Mouse (Mus musculus) yolk sac, embryonic 10.5 days (tissue): ENCODE measurements around the gene Atad1.
"Not testable (repeated sequence)": the region's sequence is repeated elsewhere in the genome, so short reads cannot be mapped to it uniquely, and the experiment has no call there.

ENCODE experiments used
- DNase-seq: peaks from one replicate; pipeline ENCODE4 v3.0.0-alpha.2; 2017; ENCODE audit warnings: low spot score

The Atad1 gene

DNA sequence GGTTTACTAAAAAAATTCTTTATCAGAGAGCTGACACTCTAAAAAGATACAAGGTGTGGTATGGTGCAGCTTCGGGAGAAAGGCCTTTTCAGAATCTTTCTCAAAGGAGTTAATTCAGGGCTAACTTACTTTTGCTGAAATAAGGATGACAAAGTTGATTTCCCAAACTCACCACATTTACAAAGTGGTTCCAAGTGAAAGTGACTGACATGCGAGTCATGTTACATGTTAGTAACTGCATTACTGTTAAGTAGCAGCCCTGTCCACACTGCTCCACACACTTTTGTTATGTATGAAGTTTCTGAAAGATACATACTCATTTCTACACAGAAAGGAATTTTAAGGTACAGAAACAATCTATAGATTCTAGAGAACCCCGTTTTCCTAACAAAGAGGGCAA is 63.8 kb downstream of the Atad1 start:
- no peak for DNase-seq

DNA sequence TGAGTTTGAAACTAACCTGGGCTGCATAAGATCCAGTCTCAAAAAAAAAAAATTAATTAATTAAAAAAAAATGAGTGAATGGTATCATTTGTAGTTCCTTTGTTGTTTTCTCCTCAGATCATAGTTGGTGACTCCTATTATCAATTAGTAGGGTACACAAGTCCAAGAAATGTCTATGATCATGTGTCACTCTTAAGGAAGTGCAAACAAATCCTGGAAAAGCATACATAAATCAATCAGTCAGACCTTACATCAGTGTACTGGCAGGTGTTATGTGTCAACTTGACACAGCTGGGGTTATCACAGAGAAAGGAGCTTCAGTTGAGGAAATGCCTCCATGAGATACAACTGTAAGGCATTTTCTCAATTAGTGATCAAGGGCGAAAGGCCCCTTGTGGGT is 71.8 kb downstream of the Atad1 start:
- not testable (repeated sequence) for DNase-seq

DNA sequence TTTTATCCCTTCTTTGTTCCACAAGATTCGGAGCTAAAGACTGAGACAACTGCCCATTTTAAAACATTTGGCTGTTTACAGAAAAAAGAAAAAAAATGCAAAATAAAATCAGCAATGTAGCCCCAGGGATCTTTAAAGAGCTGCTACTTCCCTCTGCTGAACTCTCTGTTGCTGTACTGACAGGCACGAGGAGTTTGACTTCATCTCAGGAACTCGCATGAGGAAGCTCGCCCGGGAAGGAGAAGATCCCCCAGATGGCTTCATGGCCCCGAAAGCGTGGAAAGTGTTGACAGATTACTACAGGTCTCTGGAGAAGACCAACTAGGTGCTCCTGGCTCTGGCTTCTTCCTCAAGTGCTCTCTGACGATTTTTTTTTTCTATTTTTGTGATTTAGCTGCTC is 74.3 kb downstream of the Atad1 start:
- no peak for DNase-seq

DNA sequence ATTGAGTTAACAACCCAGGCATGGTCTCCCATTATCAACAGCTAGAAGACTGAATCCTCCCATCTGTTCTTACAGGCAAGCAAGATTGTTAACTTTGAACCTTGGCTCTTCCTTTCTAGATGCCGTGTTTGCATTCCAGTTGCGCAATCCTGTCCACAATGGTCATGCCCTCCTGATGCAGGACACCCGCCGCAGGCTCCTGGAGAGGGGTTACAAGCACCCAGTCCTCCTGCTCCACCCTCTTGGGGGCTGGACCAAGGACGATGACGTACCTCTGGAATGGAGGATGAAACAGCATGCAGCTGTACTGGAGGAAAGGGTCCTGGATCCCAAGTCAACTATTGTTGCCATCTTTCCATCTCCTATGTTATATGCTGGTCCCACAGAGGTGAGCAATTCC is 76.7 kb downstream of the Atad1 start:
- peak; percentile 88 for DNase-seq

DNA sequence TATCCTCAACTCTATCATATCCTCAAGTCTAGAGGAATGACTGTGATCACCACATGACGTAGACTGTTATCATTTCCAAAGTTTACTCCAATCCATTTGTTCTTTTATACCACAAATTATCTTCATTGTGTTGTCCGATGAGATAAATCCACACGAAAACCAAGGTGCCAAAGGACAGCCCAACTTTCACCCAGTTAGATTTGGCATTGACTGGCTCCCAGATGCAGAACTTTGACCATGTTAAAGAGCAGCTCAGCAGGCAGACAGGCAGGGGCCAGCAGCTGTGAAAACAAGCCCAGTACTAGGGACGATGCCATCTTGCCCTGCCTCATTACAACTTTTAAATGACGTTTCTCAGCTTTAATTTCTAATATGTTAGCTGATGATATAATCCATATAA is 80.2 kb downstream of the Atad1 start:
- no peak for DNase-seq

DNA sequence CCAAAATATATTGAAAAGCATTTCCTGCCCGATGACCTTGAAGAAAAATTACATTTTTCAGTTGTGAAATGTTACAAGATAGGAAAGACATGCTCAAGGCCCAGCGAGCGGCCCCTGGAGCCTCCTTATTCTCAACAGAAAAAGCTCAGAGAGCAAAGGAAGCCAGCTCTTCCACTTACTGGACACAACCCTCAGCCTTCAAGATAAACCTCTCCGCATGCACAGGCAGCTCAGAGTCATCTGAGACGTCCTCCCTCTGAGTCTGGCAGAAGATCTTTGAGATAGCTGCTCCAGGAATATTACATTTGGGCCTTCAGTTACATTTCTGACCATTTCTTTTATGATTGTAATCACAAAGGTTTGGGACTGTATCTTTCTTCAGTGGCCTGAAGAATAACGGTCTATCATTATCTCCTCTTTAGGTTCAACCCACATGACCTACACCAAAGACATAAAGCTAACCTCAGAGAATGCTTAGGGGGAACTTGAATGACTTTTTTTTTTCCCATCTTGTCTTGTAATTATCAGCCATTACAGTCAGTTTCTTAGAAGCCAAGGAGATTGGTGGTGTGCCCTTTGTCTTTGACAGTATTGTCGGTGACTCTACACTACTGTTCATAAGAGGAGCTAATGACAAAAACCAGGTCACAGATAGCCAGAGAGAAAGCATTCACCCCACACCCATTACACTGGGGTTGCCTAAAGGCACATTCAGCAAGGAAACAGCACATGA is 85.8 kb downstream of the Atad1 start:
- no peak for DNase-seq

DNA sequence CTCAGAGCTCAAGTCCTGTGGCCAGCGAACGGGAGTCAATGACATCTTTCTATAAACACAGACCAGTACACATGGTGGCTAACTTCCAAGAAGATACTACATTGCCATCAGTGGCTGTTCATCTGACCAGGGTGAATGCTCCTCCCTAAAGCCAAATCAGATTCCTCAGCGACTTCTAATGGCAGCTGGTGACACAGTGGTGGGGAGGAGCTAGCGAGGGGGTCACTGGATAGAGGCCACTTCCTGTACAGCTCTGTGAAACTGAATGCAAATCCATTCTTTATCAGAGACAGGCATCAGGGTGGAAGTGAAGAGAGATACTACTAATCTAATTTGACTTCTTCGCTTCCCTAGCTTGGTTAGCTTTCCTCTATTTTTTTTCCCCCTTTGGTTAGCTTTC is 86.5 kb downstream of the Atad1 start:
- DNase-seq = no peak

DNA sequence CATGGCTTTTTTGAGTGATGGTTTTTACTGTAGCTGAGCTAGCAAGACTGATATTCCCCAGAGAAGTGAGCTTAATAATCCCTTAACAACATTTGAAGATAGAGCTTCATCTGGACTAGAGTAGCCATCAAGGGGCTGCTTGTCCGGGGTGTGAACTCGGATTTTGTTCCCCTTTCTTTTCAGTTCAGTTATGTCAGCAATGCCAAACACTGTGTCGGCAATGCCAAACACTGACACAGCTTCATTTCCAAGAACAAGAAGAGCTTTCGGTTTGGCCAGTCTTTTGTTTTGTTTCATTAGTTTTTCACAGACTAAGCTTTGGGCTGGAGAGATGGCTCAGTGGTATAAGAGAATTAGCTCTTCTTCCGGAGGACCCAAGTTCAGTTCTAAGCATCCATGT is 88.5 kb downstream of the Atad1 start:
- DNase-seq = no peak

DNA sequence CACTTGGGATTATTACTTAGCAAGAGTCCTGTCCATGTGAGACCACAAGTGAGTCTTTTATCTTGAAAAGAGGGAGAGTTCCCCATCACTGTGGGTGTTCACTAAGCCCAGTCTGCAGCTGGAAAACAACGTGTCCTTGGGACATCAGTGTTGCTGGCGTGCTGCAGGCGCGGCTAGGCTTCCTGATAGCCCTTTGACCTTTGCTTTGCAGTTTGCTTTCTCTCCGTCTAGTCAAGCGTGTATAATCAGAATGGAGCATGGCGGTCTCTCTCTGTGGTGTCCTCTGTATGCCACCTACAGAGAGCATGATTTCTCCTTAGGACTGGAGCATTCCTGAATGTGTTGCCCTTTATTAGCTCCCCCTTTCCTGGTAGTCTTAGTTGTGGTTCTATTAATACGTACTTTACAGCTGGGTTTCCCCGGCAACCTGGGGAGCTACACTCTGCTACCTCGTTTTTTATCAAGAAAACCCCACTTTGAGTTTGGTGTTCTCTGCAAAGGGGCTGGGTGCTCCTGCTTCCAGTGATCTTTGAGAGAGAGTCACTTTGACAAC is 91.5 kb downstream of the Atad1 start:
- peak; percentile 60 for DNase-seq

DNA sequence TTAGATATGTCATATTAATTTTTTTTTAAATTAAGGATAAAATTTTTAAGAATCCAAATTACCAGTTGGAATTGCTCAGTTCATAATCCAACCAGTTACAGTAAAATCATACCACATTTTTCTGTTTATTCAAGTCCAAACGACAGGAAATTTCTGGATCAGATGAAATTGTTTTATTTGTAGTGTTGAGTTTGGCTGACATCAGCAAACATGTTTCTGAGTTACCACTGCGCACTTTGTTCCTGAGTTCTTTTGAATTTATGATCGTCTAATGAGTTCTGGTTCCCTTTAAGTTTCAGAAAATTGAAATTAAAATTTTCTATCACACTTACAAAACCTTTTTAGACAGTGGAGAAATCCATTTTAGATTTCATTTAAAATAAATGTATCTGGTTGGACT is 93.2 kb downstream of the Atad1 start:
- DNase-seq = no peak

DNA sequence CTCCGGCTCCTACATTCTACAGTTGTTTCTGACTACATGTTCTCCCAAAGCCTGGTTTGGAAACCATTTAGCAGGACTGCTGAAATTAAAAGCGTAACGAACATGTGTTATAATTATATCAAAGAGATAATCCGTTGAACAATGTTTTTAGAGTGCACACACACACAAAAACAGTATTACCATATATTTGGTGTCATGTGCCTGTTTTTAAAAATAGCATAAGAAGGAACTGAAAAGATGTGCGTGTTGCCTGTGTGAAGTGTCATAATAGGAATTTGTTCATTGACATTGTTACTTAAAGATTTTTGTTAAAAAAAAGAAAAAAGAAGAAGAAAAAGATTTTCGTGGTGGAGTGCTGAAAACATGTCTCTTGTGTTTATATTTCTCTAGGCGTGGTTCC is 93.6 kb downstream of the Atad1 start:
- DNase-seq = no peak

DNA sequence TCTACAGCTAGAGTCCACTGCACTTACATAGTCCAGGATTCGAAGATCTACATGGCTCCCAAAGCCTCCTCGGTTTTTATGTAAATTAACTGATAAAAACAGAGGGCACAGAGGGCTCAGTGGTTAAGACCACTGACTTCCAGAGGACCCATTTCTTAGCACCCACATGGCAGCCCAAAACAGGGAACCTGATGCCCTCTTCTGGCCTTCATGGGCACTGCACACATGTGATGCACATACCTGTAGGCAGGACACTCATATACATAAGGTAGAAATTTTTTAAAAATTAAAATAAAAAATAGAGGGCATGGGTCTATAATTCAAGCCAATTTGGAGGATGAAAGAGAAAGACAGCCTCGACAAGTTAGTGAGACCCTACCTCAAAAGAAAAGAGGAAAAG is 95.9 kb downstream of the Atad1 start:
- no peak for DNase-seq

DNA sequence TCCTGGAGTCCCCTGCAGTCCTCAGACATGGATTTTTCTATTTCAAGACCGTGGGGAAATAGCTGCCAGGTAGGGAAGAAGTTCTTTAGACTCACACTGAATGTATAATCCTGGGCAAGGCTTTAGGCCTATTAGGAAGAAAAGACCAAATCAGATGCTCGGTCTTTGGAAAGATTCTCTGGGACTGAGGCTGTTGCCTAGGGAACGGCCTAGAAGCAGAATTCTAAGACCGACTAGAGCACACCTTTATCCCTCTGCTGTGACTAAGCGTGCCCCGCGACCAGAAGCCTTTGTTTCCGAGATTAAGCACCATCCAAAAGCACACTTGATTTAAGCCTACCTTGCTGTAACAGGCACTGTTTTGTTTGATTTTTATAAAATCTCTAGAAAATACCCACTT is 97.6 kb downstream of the Atad1 start:
- no peak for DNase-seq

DNA sequence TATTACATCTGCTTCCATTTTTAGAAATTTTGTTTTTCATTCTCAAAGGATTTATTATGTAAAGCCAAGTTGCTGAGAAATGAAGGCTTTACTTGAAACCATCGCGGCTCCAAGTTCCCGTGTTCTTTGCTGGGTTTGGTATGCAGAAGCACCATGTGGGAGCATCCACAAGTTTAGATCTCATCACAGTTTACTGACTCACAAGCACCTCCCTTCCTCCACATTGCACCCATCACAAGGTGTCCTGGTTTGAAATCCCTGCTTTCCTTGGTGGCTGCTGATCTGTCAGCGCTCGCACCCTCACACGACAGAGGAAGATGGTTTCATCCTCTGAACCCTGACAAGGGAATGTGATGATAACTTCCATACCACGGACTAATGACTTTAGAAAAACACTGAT is 98.1 kb downstream of the Atad1 start:
- no peak for DNase-seq

DNA sequence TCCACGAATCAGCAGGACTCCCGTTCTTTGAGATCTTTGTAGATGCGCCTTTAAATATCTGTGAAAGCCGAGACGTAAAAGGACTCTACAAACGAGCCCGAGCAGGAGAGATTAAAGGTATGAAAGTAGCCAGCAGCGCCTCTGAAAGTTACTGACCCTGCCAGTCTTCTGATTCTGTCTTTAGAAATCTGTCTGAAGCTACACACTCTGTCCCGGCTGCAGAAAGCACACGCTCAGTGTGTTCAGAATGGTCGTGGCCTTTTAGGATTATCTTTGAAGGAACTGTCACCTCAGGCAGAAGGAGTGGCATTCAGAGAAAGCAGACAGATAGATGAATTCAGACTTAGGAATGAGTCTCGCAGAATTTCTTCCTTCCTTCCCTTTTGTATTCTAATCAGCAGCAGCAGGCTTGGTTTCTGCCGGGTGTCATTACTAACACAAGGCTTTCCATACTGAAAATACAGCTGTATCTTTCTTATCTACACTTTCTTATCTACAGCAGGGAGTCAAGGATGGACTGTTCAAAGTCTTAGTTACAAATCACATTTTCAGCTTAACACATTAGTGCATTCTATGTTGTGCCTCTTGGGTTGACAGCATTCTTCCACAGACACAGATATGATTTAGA is 101.2 kb downstream of the Atad1 start:
- no peak for DNase-seq

DNA sequence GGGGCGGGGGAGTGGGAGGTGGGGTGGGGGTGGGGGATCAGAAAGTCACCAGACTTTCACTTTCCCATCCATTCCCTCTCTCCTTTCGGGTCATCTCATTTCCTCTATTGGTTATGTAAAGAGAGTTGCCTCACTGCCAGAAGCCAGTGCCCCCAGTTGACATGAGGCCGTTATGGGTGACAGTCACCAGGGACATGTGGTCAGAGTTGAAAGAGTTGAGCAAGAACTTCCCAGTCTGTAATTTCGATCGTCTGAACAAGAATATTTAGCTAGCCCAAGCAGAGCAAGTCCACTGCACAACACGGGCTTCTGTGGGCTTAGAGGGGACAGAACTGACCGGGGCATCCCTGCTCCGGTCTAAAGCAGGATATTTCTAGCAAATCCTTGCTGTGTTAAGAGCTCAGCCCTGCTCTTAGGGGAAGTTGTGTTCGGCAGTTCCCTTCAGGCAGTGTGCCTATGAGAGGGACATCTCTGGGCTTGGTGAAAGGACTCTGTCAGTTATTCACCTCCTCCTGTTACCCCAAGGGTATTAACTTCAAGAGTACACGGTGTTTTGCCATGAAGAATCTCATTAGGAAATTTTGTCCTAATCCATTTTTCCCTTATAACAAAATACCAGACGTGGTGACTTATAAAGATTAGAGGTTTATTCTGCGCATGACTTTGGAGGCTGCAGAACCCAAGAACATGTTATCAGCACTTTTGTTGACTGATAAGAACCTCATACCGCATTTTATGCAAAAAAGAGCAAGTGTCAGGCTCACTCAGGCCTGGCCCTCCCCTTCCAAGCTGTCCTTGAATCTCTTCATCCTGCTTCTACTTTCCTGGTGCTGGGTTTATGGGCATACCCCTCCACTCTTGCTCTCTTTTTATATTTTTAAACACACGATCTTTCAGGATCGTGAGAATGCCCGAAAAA is 102.0 kb downstream of the Atad1 start:
- DNase-seq = no peak

DNA sequence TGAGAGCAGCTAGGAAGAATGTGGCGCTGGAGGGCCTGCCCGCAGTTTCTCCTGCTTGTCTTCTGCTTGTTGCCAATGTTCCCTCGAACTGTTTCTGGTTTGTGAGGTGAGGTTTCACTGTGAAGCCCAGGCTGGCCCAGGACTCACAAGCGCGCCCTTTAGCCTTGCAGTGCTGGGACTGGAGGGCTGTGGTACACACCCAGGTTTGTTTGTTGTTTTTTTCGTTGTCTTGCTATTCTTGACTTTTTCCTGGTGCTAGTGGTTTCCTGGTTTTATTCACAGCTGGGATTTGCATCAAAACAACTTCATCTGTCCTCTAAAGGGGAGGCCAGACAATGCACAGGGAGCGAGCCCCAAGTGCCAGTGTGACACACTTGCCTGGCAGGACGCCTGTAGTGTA is 104.7 kb downstream of the Atad1 start:
- DNase-seq = no peak

DNA sequence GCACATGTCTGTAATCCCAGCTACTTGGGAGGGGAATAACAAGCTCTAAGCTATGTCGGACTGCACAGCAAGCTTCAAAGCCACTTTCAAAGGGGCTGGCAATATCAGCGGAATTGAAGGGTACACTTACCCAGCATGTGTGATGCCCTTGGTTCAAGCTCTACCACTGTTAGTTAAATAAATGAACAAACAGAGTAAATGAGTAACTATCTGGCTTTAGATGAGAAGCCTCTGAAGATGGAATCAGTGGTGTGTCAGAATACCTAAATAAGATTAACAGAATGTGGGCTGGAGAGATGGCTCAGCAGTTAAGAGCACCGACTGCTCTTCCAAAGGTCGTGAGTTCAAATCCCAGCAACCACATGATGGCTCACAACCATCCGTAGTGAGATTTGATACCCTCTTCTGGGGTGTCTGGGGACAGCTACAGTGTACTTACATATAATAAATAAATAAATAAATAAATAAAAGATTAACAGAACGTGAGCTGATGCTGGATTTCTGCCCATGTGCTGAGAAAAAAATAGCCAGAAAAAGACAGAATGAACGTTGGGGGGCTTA is 110.9 kb downstream of the Atad1 start:
- DNase-seq = no peak

DNA sequence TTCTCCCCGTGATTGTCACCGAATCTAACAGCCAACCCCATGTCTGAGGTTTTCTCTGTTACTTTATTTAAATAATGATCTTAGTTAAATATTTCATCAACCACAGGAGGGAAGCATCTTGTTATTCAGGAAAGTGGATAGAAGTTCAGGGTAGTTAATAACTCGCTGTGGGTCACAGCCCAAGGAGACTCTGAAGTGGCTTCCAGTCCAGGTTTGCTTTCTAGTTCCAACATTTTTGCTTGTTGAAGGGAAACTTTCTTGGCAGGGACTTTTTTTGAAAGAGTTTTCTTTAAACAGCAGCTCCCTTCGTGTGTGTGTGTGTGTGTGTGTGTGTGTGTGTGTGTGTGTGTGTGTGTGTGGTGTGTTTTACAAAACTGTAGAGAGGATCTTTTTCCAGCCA is 112.0 kb downstream of the Atad1 start:
- no peak for DNase-seq

DNA sequence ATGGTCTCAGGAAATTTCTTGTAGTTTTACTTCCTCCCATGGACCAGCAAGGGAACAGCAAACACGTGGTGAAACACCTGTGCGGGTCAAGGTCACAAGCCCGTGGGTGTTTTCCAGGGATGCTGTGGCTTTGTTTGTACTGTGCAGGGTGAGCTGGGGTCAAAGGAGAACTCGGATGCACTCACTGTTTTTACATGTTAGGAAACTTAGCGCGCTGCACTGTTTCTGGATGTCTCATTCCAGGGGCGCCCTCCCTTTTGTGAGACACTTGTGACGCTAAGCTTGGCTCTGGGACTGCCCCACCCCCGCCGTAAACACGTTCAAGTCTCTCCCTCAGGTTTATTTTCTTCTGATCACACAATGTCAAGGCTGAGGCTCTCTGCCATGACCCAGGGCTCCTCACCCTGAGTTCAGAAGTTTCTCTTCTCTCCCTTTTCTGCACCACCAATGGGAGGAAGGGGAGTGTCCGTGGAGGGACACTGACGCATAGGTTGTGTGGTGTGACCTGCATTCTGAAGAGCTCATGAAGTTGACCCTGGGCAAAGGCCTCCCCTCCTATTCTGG is 112.7 kb downstream of the Atad1 start:
- peak; percentile 59 for DNase-seq

DNA sequence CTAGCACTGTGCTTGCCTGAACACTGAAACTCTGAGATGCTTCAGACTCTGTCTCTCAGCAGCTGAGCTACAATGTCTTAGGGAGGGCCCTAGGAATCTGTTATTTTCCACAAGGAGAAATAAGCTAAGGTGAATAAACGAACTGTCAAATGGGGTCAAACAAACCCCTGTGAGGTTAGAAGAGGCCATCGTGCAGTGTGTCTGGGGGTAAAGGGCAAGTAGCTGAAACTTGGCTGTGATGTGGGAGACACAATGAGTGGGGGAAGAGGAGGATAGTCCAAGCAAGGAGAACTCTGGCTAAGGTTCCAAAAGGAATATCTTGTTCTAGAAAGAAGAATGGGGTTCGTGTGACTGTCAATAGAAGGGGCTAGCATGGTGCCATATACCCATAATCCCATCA is 117.4 kb downstream of the Atad1 start:
- DNase-seq = no peak
